Mouse (Mus musculus): Measurements from ENCODE around the gene Rapgef5. TPM values are rescaled to one million over a fixed set of nuclear protein-coding genes. Genes with fewer than 3 reads are reported as not detected.

The Rapgef5 gene
- polyA plus RNA-seq, 2 experiments: 5.6 to 8.6 TPM

DNA sequence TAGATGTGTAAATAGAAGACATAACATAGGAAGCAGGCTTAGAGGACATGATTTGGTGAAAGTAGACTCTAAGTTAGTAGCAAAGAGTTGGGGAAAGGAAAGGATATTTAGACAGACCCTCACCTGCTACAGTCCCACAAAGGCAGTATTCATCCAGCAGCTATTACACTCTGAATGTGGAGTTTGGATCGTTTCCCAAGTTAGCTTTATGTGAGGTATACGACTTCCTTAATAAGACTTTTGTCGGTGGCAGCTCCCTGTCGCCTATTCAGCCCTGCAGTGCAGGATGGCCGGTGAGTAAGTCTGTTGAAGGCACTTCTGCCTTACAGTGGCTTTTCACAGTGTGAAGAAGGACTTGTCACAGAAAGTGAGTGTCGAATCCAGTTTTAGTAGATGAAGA lies 47.6 kb downstream of the Rapgef5 start:
- DNase-seq (ENCODE audit: low spot score) (peak; percentile 61), ATAC-seq (ENCODE audit: low FRiP score, low read depth) (no peak)
- Histone ChIP-seq H3K9ac (ENCODE audit: low read depth, low read length, severe bottlenecking) (no peak overlapping the region), H3K4me3 (replicated peaks; ENCODE audit: low read length) (no peak overlapping the region), H3K27ac (replicated peaks; ENCODE audit: low read depth, low read length) (peak overlapping the region; percentile 16; the same call in 1 of the 2 replicates), H3K9me3 (ENCODE audit: control insufficient read depth, low read length) (no peaks in the 10 kb centered on the region), H3K36me3 (ENCODE audit: control insufficient read depth, insufficient read depth, low read length) (no peaks in the 10 kb centered on the region), H3K27me3 (ENCODE audit: control insufficient read depth, insufficient read depth, low read length) (no peaks in the 10 kb centered on the region), H3K4me1 (ENCODE audit: control insufficient read depth, insufficient read depth, low read length) (peaks cover 5% of the 10 kb centered on the region), H3K4me2 (replicated peaks; ENCODE audit: low read depth, low read length, severe bottlenecking) (no peak overlapping the region)
- 35% methylated on average over 6 of the region's 6 CpGs for WGBS
- TF ChIP-seq POLR2A (IDR thresholded peaks at IDR 0.05; ENCODE audit: borderline replicate concordance, extremely low read depth, insufficient read depth, insufficient read length): no peak

DNA sequence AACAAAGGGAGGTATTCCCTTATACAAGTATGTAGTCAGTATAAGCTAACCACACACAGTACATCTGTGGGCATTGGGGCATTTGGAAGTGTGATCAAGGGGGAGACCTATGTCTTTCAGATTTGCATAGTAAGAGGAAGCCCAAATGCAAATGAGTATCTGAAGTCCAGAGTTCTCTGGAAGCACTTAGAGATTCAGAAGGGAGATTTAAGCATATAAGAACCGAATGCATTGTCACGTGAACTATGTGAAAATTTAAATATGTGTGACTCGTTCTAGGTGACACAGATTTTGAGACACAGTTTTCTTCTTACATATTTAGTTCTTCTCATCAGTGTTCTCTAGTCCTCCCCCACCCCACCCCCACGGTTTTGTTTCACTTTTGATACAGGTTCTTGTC lies 50.0 kb downstream of the Rapgef5 start:
- 85% methylated on average over 4 of the region's 4 CpGs for WGBS
- H3K36me3 ChIP-seq (ENCODE audit: control insufficient read depth, insufficient read depth, low read length): no peaks in the 10 kb centered on the region
- H3K27ac ChIP-seq (replicated peaks; ENCODE audit: low read depth, low read length): no peak overlapping the region
- no peak overlapping the region for H3K9ac ChIP-seq (ENCODE audit: low read depth, low read length, severe bottlenecking)
- TF ChIP-seq POLR2A (IDR thresholded peaks at IDR 0.05; ENCODE audit: borderline replicate concordance, extremely low read depth, insufficient read depth, insufficient read length): no peak
- DNase-seq (ENCODE audit: low spot score) (no peak), ATAC-seq (ENCODE audit: low FRiP score, low read depth) (no peak)
- no peaks in the 10 kb centered on the region for H3K27me3 ChIP-seq (ENCODE audit: control insufficient read depth, insufficient read depth, low read length)
- no peak overlapping the region for H3K4me3 ChIP-seq (replicated peaks; ENCODE audit: low read length)
- H3K4me1 ChIP-seq (ENCODE audit: control insufficient read depth, insufficient read depth, low read length): peaks cover 5% of the 10 kb centered on the region
- H3K4me2 ChIP-seq (replicated peaks; ENCODE audit: low read depth, low read length, severe bottlenecking): no peak overlapping the region
- no peaks in the 10 kb centered on the region for H3K9me3 ChIP-seq (ENCODE audit: control insufficient read depth, low read length)

DNA sequence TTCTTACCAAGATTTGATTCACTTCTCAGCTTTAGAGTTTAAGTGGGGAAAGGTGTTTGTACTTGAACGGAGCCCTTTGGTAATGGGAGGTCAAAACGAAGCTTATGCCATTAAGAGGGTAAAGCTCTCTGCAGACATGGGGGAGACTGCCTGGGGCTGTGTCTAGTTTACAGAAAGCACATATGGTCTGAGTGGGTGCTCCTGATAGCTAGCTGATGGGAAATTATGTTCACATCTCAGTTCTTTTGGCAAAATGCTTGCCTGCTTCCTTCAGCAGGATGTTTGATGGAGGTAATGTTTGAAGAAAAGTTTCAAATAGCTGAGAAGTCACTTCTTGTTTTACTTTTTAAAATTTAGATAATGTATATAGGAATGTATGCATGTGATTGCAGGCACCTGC lies 53.4 kb downstream of the Rapgef5 start:
- Histone ChIP-seq H3K27me3 (ENCODE audit: control insufficient read depth, insufficient read depth, low read length) (no peaks in the 10 kb centered on the region), H3K4me3 (replicated peaks; ENCODE audit: low read length) (no peak overlapping the region), H3K9me3 (ENCODE audit: control insufficient read depth, low read length) (no peaks in the 10 kb centered on the region), H3K36me3 (ENCODE audit: control insufficient read depth, insufficient read depth, low read length) (no peaks in the 10 kb centered on the region), H3K27ac (replicated peaks; ENCODE audit: low read depth, low read length) (no peak overlapping the region), H3K4me2 (replicated peaks; ENCODE audit: low read depth, low read length, severe bottlenecking) (no peak overlapping the region), H3K4me1 (ENCODE audit: control insufficient read depth, insufficient read depth, low read length) (no peaks in the 10 kb centered on the region), H3K9ac (ENCODE audit: low read depth, low read length, severe bottlenecking) (no peak overlapping the region)
- TF ChIP-seq POLR2A (IDR thresholded peaks at IDR 0.05; ENCODE audit: borderline replicate concordance, extremely low read depth, insufficient read depth, insufficient read length): no peak
- ATAC-seq (ENCODE audit: low FRiP score, low read depth) (no peak), DNase-seq (ENCODE audit: low spot score) (no peak)
- 34% methylated on average over 2 of the region's 2 CpGs for WGBS

DNA sequence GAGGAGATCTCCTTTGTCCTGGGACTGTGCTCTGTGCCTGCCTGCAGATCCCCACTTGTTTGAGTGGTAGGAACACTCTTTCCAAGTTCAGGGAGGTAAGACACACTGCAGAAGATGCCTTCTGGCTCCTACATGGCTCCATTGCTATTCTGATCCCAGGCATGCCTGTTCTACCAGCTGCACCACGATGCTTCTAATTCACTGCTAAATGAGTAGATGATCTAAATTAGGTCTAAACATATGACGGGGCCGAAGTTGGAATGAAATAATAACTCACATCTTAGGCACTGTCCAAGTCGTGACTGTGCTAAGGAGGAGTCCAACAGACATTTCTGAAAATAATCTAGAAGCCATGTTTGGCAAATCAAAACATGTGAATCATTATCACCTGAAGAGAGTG lies 68.0 kb downstream of the Rapgef5 start:
- Histone ChIP-seq H3K27me3 (ENCODE audit: control insufficient read depth, insufficient read depth, low read length) (no peaks in the 10 kb centered on the region), H3K4me2 (replicated peaks; ENCODE audit: low read depth, low read length, severe bottlenecking) (no peak overlapping the region), H3K36me3 (ENCODE audit: control insufficient read depth, insufficient read depth, low read length) (no peaks in the 10 kb centered on the region), H3K9ac (ENCODE audit: low read depth, low read length, severe bottlenecking) (no peak overlapping the region), H3K9me3 (ENCODE audit: control insufficient read depth, low read length) (no peaks in the 10 kb centered on the region), H3K4me1 (ENCODE audit: control insufficient read depth, insufficient read depth, low read length) (no peaks in the 10 kb centered on the region), H3K4me3 (replicated peaks; ENCODE audit: low read length) (no peak overlapping the region), H3K27ac (replicated peaks; ENCODE audit: low read depth, low read length) (no peak overlapping the region)
- WGBS: 92% methylated on average over 4 of the region's 4 CpGs
- no peak for DNase-seq (ENCODE audit: low spot score)
- no peak for TF ChIP-seq POLR2A (IDR thresholded peaks at IDR 0.05; ENCODE audit: borderline replicate concordance, extremely low read depth, insufficient read depth, insufficient read length)
- no peak for ATAC-seq (ENCODE audit: low FRiP score, low read depth)

DNA sequence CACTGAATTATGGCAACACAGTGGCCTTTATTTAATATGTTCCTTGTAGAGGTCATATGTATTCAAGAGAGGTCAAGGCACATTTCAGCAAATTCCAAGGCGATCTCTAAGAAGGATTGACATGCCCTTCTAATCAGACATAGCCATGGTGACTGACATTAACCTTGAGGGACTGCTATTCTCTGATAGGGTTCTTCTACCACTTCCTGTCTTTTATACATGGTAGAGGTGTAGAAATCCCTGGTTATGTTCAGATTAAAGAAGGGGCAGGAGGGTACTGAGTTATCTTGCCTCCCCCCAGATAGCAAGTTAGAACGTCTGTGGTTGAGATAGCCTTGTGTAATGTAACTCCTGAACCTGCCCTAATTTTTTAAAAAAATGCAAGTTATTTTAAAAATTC lies 69.1 kb downstream of the Rapgef5 start:
- no peak overlapping the region for H3K4me2 ChIP-seq (replicated peaks; ENCODE audit: low read depth, low read length, severe bottlenecking)
- H3K9me3 ChIP-seq (ENCODE audit: control insufficient read depth, low read length): no peaks in the 10 kb centered on the region
- no peaks in the 10 kb centered on the region for H3K27me3 ChIP-seq (ENCODE audit: control insufficient read depth, insufficient read depth, low read length)
- H3K36me3 ChIP-seq (ENCODE audit: control insufficient read depth, insufficient read depth, low read length): no peaks in the 10 kb centered on the region
- no peak for TF ChIP-seq POLR2A (IDR thresholded peaks at IDR 0.05; ENCODE audit: borderline replicate concordance, extremely low read depth, insufficient read depth, insufficient read length)
- ATAC-seq (ENCODE audit: low FRiP score, low read depth) (no peak), DNase-seq (ENCODE audit: low spot score) (no peak)
- H3K27ac ChIP-seq (replicated peaks; ENCODE audit: low read depth, low read length): no peak overlapping the region
- H3K4me1 ChIP-seq (ENCODE audit: control insufficient read depth, insufficient read depth, low read length): no peaks in the 10 kb centered on the region
- no peak overlapping the region for H3K4me3 ChIP-seq (replicated peaks; ENCODE audit: low read length)
- H3K9ac ChIP-seq (ENCODE audit: low read depth, low read length, severe bottlenecking): no peak overlapping the region
- 78% methylated on average over 2 of the region's 2 CpGs for WGBS

DNA sequence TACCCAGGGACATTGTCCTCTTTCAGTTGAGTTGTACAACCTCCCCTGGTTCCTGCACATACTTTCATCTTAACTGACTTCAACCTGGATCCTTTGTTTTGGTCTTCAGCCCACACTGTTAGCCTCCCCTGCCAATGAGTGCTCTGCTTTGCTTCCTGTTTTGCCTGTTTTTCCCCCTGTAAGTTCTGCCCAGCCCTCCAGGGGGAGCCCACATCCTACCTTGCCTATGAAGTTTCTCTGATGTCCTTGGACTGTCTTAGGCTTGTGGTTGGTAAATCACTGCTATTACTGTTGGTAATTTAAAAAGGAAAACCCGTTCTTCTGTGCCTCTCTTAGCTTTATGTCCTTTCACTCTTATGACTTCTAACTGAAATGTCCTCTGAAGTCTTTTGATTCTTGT lies 69.8 kb downstream of the Rapgef5 start:
- ATAC-seq (ENCODE audit: low FRiP score, low read depth): no peak
- DNase-seq (ENCODE audit: low spot score): no peak
- 31% methylated on average over 1 of the region's 1 CpGs for WGBS
- Histone ChIP-seq H3K4me2 (replicated peaks; ENCODE audit: low read depth, low read length, severe bottlenecking) (no peak overlapping the region), H3K36me3 (ENCODE audit: control insufficient read depth, insufficient read depth, low read length) (no peaks in the 10 kb centered on the region), H3K9me3 (ENCODE audit: control insufficient read depth, low read length) (no peaks in the 10 kb centered on the region), H3K4me3 (replicated peaks; ENCODE audit: low read length) (no peak overlapping the region), H3K27ac (replicated peaks; ENCODE audit: low read depth, low read length) (no peak overlapping the region), H3K27me3 (ENCODE audit: control insufficient read depth, insufficient read depth, low read length) (no peaks in the 10 kb centered on the region), H3K9ac (ENCODE audit: low read depth, low read length, severe bottlenecking) (no peak overlapping the region), H3K4me1 (ENCODE audit: control insufficient read depth, insufficient read depth, low read length) (no peaks in the 10 kb centered on the region)
- TF ChIP-seq POLR2A (IDR thresholded peaks at IDR 0.05; ENCODE audit: borderline replicate concordance, extremely low read depth, insufficient read depth, insufficient read length): no peak

Data from limb, embryonic 14.5 days (tissue).